Mouse (Mus musculus) kidney, adult 8-10 months (tissue): Measurements from ENCODE around the gene Cradd.

Experiments
- DNase-seq, 2 experiments: peaks; one replicate each; pipeline ENCODE4 v3.0.0; 2022

Gene Cradd

DNA sequence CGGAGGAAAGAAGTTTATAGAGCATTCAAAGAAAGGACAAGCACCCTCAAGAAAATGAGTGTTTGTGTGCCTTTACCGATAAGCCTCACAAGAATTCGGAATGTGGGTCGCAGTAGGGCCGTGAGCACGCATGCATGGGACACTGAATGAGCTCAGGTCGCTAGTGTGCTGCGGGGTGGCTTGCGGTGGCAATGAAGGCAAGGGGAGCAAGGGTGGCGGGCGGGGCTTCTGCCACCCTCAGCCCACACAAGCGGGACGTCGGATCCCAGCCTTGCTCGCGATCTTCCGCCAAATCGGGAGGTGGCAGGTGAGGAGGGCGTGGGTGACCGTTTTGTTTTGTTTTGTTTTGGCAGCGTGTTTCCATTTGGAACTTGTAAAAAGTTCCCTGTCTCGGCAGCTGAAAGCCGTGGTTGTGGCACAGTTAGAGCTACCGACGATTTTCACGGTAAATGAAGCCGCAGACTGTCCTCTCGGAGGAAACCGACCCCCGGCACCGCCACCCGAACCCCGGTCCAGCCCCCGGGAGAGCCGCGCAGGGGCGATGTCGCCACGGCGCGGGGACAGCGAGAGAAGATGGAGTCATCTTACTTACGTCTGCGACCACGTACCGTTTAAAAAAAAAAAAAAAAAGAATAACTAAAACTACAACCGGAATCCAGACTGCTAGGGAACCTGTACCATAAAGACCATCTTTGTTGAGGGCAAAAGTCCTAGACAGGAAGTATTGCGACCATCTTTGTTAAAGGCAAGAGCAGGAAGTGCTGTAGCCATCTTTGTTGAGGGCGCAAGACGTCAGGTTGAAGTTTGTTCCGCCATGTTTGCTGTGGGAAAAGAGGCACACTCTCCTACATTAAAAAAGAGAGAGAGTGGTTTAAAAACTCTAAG is at the start of gene Cradd:
Cradd (minus strand) TSS at position 741 of the 885 bp plus-strand sequence.
- DNase-seq = peak; percentile 94 to 95

DNA sequence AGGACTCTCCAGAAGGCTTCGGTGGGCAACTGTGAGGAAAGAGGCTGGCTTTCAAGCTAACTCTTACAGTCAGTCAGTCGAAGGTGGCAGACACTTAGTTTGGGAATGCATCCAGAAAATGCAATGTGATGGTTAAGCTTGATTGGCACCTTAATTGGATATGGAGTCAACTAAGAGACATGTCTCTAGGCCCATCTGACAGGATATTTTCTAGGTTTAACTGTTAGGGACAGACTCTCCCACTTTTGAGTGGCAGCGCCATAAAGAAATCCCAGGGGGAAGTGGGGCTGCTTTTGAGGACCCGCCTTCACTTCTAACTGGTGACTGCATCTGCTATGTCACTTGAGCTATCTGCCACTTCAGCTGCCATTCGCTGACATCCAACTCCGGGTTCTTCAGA is 49.4 kb upstream of the Cradd start:
- DNase-seq = no peak

DNA sequence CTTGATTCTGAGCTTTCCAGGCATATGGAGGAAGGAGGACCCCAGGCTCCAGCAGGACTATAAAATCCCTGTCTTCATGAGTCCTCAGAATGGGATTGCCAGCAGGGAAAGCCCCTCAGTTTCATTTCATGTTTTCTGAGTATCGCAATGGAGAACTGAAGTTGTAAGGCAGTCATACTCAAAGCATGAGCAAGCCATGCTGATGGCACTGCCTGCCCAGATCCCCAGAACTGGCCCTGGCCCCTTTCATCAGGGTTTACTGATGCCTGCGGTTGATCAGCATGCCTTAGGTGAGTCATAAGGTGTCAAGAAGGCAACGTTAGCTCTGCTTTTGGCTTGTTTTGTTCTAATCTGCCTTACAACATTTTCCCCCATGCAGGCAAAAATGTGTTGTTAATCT is 48.0 kb upstream of the Cradd start:
- DNase-seq = no peak

DNA sequence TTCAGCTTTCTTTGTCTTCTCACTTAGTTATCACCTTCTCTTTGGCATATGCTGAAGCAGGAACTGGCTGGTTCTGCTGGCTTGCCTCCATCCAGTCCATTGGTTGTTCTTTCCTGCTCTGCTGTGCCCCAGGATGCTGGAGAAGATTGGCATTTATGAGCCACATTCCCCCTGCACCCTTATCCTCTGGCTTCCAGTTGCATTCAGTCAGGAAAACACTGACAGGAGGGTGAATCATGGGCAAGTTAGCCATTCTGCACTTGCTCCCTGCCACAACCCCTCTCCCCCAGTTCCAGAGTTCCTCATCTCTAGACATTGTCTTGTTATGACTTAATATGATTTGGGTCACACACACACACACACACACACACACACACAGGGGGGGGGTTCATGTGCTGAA is 45.3 kb upstream of the Cradd start:
- no peak for DNase-seq

DNA sequence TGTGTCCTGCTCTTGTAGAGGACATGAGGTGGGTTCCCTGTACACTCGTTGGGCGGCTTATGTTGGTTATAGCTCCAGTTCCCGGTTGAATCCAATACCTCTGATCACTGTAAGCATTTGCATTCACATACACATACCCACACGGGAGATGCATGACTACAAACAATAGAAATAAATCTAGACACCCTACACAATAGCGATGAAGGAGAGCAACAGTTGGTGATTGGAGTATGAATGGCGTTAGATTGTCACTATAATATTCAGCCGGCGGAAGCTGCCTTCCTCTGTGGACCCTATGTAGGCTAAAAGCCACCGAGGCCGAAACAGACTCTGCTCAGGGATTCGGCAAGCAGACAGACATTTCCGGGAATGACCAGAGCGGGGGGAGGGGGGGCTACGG is 44.2 kb upstream of the Cradd start:
- DNase-seq = no peak

DNA sequence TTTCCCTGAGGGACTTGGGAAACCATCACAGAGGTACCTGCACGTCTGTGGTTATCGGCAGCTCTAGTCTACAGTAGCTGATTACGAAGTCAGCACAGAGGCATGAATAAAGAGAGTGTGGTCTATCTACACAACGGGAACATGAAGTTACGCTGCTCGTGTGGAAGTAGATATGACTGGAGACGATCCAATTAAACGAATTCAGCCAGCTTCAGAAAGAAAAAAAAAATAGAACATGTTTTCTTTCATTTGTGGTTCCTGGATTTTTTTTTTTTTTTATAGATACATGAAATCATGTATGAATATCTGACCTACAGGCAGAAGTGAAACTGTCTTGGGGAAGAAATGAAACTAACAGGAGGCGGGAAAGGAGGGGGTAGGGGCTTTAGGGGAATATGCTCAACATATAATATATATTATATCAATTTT is 43.7 kb upstream of the Cradd start:
- DNase-seq = no peak

DNA sequence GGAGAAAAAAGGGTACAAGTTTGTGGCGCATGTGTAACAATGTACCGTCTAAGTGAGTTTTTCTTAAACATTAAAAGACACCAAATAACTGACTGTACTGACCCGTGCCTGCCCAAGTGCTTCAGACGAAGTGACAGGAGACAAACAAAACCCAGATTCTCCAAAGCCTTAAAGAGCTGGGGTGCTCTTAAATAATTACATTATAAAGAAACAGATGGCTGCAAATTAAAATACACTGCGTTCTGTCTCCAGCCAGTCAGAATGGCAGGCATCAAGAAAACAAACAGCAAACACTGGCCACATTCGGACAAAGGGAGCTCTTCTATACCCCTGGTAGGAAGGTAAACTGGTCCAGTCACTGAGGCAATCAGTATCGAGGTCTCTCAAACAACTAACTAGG is 43.3 kb upstream of the Cradd start:
- no peak for DNase-seq

DNA sequence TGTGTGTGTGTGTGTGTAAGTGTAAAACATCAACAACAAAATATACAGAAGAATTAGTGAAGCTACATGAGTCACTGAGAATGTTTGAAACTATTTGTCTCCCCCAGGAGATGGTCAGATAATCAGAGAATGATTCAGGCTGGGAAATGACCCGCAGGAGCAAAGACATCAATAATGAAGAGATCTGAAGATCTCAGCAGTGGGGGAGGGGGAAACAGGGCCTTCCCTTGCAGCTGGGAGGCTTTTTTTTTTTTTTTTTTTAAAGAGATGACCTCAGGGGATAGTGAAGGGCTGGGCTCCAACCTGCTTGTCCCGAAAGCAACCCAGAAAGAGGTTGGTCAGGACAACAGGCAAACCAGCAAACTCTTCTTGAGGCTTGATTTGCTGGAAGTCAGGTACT is 38.4 kb upstream of the Cradd start:
- DNase-seq = no peak

DNA sequence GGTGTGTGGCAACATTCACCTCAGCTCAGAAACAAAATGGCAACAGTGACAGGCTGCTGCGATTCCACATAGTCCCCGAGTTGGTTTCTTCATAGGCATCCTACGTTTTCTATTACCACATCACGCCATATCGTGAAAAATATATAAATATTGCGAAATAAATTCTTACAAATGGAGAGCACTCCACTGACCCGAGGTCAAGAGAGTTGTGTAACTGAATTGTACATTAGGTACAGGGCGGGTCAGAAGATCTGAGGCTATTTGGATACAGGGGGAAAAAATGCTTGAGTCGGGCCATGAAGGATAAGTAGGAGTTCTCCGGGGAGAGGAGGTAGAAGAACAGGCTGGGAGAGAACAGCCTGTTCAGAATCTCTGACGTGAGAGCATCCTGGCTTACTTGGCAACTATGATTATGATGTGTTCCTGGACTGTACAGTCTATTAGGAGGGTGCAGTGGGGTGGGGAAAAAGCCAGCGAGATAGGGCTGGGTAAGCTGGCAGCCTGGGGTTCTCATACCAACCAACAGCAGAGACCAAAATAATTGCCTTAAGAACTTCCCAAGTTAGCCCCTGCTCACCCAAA is 37.4 kb upstream of the Cradd start:
- DNase-seq = no peak

DNA sequence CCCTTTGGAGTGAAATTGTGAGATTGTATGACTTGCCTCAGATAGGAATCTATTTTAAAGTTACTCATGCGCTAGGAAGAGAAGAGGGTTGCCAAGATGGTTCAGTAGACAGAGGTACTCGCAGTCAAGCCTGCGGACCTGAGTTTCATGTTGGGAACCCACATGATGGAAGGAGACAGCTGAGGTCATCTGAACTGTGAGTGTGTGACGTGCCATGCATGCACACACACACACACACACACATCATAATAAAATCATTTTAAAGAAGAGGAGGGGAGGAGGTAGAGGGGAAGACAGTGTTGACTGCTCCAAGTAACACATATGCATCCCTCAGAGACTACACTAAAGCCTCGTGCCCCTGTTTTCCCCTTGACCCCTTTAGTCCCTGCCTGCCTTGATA is 36.1 kb upstream of the Cradd start:
- no peak for DNase-seq

DNA sequence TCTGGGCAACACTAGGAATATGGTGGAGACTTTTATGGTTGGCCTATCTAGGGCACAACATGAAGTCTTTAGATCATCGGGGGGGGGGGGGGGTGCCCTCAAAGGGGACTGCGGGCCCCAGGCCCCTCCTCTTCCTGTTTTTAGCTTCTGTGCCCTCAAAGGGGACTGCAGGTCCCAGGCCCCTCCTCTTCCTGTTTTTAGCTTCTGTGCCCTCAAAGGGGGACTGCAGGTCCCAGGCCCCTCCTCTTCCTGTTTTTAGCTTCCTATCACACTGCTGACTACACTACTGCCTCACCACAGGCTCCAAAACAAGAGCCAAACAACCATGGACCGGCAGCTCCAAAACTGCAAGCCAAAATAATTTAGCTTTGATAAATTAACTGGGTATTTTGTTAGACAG is 33.8 kb upstream of the Cradd start:
- DNase-seq = no peak

DNA sequence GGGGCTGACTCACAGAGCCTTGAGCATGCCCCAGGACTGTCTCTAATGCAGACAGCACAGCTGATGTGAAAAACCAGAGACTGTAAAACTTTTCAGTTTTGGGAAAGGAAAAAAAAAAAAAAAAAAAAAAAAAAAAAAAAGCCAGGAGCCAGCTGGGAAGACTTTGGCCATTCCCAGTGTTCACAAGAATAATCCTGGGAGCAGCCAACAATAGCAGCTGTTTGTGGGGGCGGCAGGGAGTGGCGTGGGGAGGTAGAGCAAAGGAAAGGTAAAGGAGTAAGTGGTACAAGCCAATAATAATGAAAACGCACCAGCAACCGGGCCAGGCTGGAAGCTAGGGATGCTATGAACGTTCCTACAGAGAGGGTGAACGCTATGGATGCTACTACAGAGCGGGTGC is 32.8 kb upstream of the Cradd start:
- DNase-seq = no peak

DNA sequence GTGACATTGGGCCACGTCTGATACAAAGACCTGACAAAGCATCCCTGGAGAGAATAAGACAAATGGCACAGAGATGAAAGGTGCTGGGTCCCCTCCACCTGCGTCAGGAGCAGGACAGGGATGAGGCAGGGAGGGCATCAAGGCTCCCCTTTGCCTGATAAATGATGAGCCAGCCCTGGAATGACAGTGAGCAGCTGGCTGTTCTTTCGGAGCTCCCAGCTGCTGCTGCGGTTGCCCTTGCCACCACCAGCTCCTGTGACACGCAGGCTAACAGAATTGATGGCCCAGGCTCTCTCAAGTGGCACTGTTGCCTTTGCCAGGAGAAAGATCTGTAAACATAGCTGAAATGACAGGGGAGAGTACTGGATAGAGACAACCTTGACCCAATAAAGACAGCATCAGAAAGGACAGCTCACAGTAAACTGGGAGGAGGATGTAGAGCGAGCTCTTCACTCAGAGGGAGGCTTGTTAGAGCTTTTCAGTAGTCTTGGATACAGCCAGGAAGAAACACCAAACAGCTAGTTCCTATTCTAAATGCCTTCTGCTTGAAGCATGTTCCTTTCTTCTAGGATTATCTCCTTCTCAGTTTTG is 31.8 kb upstream of the Cradd start:
- no peak for DNase-seq

DNA sequence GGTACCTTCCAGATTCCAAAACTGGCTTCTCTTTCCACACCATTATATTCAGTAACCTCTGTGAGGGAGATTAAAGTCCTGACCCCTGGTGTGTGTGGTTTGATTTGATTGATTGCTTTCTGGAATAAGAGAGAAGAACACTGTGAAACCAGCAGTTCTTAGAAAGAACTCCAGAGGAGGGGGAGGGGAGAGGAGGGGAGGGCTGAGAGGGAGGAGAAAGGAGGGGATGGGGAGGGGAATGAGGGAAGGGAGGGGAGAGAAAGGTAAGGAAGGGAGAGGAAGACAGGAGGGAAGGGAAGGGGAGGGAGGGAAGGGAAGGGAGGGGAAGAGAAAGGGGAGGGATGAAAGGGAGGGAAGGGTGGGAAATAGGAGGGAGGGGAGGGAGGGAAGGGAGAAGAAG is 30.7 kb upstream of the Cradd start:
- DNase-seq = no peak

DNA sequence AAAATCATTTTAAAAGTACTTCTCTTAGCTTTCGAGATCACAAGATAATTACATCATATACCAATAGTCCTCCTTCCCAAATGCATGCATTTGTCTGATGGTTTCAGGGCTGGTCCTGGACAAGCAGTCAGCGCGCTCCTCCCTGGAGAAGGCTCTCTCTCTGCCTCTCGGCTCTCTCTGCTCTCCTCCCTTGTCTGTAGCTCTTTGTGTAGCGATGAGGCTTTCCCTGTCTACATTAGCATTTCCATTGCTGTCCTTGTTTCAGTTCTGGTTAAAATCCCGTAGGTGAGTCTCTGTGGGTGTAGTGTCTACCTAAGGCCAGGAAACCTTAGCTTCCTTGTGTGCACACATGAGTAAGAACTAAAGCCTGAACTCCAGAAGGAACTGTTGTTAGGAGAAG is 30.1 kb upstream of the Cradd start:
- DNase-seq = no peak

DNA sequence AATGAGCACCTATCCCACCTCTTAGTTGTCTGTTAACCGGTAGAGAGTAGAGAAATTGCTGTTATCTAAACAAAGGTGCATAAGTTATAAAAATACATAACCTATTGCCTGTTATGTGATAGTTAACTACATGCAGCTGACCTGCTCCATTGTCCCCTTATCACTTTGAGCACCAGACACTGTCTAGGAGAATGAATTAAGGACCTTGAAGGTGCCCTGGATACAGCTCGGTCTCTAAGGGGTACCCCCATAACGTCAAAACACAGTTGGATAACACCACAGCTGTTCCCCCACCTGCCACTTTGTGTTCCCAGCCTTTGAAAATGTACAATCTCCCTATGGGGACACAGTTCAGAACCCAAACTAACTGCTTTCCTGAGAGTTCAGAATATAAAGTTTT is 24.5 kb upstream of the Cradd start:
- DNase-seq = no peak

DNA sequence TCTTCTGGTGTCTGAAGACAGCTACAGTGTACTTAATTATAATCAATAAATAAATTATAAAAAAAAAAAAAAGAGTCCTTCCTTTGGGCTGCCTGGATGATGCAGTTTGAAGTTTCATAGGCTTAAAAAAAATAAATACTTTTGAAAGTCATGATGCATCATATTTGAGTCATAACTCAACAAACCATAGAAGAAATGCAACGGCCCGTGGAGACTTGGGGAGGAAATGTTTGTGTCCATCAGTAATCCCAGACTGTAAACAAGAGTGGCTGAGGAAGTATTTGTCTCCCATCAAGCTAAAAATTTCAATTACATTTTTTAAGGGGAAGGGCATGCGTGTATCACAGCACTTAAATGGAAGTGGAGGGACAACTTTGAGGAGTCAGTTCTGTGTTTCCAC is 23.8 kb upstream of the Cradd start:
- no peak for DNase-seq

DNA sequence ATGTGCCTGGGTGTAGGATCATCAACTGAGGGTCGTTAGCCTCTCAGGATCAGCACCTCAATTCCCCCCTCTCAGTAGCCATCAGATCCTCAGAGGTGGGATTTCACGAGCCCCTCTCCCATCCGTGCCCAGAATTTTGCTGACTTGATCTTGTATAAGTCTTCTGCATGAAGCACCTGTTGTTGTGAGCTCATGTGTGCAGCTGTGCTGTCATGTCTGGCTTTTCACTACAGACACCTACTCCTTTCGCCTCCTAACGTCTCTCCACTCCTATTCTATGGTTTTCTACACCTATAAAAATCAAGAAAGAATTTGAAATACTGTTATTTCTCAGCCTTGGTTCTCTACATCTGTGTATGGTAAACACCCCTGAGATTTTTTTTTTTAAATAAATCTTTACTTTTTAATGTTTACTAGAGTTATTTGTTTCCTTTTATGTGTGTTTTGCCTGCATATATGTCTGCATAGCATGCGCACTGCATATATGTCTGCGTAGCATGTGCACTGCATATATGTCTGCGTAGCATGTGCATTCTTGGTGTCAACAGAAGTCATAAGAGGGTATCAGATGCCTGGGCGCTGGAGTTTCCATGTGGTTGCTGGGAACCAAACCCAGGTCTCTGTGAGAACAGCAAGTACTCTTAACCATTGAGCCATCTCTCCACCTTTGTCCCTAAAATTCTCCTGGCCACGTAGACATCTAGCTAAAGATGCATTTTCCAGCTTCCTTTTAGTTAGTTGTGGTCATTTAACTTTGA is 19.1 kb upstream of the Cradd start:
- no peak for DNase-seq

DNA sequence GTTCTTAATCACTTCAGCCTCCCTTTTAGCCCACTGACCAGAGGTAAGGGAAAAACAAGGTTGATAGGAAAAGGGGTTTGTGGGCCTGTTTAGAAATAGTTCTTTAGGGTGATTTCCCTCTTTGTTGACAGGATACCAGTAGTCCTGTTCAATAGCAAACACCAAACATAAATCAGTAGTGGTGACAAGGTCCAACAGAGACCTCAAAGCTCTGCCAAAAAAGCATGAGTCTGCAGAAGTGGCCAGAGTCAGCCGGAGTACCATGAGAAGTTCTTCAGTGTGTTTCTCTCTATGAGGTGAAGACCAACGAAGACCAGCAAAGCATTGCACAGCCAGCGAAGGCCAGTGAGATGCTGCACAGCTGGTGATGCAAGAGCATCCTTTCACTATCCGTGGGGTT is 16.7 kb upstream of the Cradd start:
- DNase-seq = no peak

DNA sequence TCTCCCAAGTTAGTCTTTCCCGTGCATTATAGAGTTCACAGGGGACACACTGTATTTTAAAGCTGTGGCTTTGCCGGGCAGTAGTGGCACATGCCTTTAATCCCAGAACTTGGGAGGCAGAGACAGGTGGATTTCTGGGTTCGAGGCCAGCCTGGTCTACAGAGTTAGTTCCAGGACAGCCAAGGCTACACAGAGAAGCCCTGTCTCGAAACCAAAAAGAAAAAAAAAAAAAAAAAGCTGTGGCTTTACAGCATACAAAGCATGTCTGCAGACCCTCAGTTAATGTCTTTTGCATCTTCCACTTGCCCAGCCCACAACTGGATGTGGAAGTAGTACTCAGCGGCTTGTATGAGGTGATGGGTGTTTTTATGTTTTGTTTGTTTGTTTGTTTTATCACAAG is 13.7 kb upstream of the Cradd start:
- no peak for DNase-seq

DNA sequence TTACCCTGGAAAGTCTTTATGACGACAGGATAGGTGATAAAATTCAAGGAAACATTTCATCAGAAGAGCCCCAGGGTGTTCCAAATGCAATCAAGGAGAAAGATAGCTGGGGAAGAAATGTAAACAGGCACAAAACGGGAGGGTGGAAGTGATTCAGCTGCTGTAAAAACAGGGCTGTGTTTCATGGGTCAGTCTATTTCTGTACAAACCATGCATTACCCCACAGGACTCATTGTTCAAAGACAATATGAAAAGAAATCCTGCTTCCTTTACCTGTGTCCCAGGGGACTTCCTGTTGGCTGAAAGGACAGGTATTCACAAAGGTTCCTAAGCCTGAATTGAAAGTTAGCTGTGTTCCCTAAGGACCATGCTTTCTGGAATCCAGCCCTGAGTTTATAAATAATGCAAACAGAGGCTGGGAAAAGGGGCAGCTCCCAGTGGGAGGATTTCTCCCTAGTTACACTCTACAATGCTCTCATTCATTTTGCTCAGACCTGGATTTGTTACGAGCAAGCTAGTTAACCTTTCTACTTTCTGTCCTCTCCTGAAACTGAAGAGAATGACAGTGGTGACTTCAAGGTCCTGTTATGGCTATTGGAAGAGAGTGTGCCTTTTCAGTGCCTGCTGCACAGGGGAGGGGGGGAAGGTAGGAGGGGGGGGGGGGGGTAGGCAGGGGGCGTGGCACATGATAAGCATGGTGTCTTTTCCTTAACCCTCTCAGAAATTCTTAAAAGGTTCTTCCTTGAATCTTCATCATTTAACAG is 13.0 kb upstream of the Cradd start:
- DNase-seq = peak in 1 of 2 experiments; percentile 36

DNA sequence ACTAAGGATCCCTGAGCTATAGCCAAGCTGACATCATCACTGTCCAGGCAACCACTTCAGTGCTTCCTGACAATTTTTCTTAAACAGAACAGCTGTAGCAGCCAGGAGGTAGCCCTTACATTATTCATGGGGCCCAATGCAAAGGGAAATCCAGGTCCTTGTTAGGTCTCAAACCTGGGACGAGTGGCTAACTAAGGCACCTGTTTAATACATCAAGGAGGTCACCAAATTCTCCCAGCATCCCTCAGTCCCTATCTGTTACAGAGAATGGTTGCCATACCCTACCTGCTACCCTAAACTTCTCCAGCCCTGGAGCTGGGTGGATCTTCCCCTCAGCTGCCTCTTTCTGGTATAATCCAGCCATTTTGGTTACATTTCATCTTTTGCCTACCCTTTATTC is 10.9 kb upstream of the Cradd start:
- no peak for DNase-seq

DNA sequence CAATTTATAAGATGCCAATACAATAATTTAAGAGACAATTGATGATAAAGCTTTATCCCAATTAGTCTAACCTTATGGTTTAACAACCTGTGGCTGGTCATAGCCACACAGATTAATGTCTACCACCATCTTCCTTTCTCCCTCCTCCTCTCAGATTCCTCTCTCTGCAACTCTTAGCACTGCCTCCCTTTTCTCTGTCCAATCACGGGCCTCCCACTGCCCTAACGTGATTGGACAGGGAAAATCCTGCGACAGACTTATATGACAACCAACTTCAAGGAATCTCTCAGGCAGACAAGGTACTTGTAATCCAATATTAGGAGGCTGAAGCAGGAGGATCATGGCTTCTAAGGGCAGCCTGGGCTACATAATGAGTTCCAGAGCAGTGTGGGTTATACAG is 8.7 kb upstream of the Cradd start:
- no peak for DNase-seq
